Mouse (Mus musculus): ENCODE data around the gene Atp1b4.

- TF ChIP-seq CTCF (conservative IDR thresholded peaks at IDR 0.05; ENCODE audit: insufficient read depth, insufficient read length, low read depth, low read length) (no peak), POLR2A (IDR thresholded peaks at IDR 0.05; ENCODE audit: low read depth, low read length) (no peak)
Observed at GRCm38 (mm10) chrX:38308597-38308996, 7.4 kb upstream of the Atp1b4 start.

All from kidney, adult 2 months (tissue).